Mouse (Mus musculus): Measurements from ENCODE around the gene 1700019N19Rik. TPM values are rescaled to one million over a fixed set of nuclear protein-coding genes. Genes with fewer than 3 reads are reported as not detected.

Gene 1700019N19Rik
- polyA plus RNA-seq (2015; fragmentation: Illumina TruSeq; extraction: RNeasy Lipid Tissue Mini Kit (QIAGEN cat#74804); ENCODE audit: low read depth, low replicate concordance) = not detected

DNA sequence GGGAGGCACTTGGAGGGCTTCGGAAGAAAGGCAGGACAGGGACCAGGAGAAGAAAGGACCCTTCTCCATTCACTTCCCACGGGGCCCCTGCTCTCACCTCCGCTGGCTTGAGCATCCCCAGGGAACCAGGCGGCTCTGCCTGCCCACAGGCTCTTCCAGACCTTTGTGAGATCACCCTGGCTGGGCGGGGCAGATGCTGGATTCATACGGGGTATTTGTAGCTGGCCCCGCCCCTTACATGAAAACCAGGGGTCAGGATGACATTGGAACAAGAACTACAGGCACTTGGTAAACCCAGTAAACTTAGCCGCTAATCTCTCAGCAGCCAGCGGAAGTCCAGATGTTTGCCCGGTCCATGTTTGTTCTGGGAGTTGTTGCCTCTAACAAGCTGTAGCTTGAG, at the start of gene 1700019N19Rik:
Gene 1700019N19Rik, minus strand, starts transcription at position 178 of the 400 bp plus-strand sequence.

DNA sequence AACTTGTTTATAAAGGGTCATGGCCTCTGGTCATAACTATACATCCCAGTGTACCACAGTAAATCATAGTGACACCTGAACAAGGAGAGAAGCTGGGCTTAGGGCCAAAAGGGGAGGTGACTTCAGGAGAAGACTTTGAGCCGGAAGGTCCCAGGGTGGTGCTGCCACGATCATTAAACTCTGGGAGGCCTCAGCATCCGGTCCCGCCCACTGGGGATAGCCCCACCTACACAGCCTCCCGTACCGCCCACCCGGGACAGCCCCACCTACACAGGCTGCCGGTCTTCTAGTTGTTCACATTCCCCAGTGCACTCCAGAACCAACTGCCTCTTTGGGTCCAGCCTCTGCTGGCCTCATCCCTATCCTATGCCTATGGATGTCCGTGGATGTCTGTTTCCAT, 34.8 kb downstream of the 1700019N19Rik start, which contains the start of gene Pnliprp2:
Gene Pnliprp2, plus strand, starts transcription at position 297 of the 400 bp plus-strand sequence.

Other genes with a start within 250 kb of the 1700019N19Rik start
- gene Pnlip, start 142.0 kb downstream of the 1700019N19Rik start, polyA plus RNA-seq (2015; fragmentation: Illumina TruSeq; extraction: RNeasy Lipid Tissue Mini Kit (QIAGEN cat#74804); ENCODE audit: low read depth, low replicate concordance) = 3.1 TPM
- gene Pnliprp1, start 65.6 kb downstream of the 1700019N19Rik start, polyA plus RNA-seq (2015; fragmentation: Illumina TruSeq; extraction: RNeasy Lipid Tissue Mini Kit (QIAGEN cat#74804); ENCODE audit: low read depth, low replicate concordance) = not detected
- not detected for gene Pnliprp2, start 34.7 kb downstream of the 1700019N19Rik start, polyA plus RNA-seq (2015; fragmentation: Illumina TruSeq; extraction: RNeasy Lipid Tissue Mini Kit (QIAGEN cat#74804); ENCODE audit: low read depth, low replicate concordance)
- 3.0 TPM for gene Eno4, start 149.0 kb upstream of the 1700019N19Rik start, polyA plus RNA-seq (2015; fragmentation: Illumina TruSeq; extraction: RNeasy Lipid Tissue Mini Kit (QIAGEN cat#74804); ENCODE audit: low read depth, low replicate concordance)
- 118 TPM for gene Hspa12a, start 149.2 kb upstream of the 1700019N19Rik start, polyA plus RNA-seq (2015; fragmentation: Illumina TruSeq; extraction: RNeasy Lipid Tissue Mini Kit (QIAGEN cat#74804); ENCODE audit: low read depth, low replicate concordance)

All from brain, adult 10 weeks (tissue).